8 mouse cellular contexts compared by ENCODE assay signal in genomic region chr5:115341314-115342165, GRCm38 (mm10). TPM values are rescaled to one million over a fixed set of nuclear protein-coding genes. Genes with fewer than 3 reads are reported as not detected.
DNase-seq lines count a peak whose midpoint lies in the region; ATAC-seq and TF ChIP-seq lines count a peak whose summit lies in the region.

No protein-coding gene starts in this region.

- no peak for TF ChIP-seq CTCF in lung, embryonic 14.5 days (IDR thresholded peaks at IDR 0.05; ENCODE audit: low read depth)

- no peak overlapping the region; the same call in 1 of the 2 replicates for H3K27ac ChIP-seq in lung, embryonic 14.5 days (ENCODE audit: low read depth)
- peak overlapping the region; percentile 75; the same call in 1 of the 2 replicates for H3K27ac ChIP-seq in embryonic facial prominence, embryonic 14.5 days (replicated peaks; ENCODE audit: low read depth, low read length)
- H3K27ac ChIP-seq in limb, embryonic 10.5 days, result peak overlapping the region; percentile 92
- H3K27ac ChIP-seq in neural tube, embryonic 15.5 days (replicated peaks), result peak overlapping the region; percentile 91

- peak overlapping the region; percentile 88 for H3K4me3 ChIP-seq in lung, embryonic 14.5 days (ENCODE audit: low read depth, low read length)
- H3K4me3 ChIP-seq in embryonic facial prominence, embryonic 14.5 days (ENCODE audit: low read depth, low read length), result peak overlapping the region; percentile 88
- H3K4me3 ChIP-seq in limb, embryonic 10.5 days, result peak overlapping the region; percentile 94
- H3K4me3 ChIP-seq in neural tube, embryonic 15.5 days (replicated peaks), result peak overlapping the region; percentile 80

- H3K27me3 ChIP-seq in lung, embryonic 14.5 days (ENCODE audit: insufficient read depth, low read length), result no peaks in the 10 kb centered on the region
- H3K27me3 ChIP-seq in embryonic facial prominence, embryonic 14.5 days (replicated peaks; ENCODE audit: control insufficient read depth, insufficient read depth, low read length), result no peaks in the 10 kb centered on the region
- no peaks in the 10 kb centered on the region for H3K27me3 ChIP-seq in limb, embryonic 10.5 days (ENCODE audit: low read depth, poor library complexity, severe bottlenecking)
- no peaks in the 10 kb centered on the region for H3K27me3 ChIP-seq in neural tube, embryonic 15.5 days (replicated peaks)

- peaks cover 43% of the 10 kb centered on the region for H3K36me3 ChIP-seq in lung, embryonic 14.5 days (ENCODE audit: insufficient read depth)
- H3K36me3 ChIP-seq in embryonic facial prominence, embryonic 14.5 days (ENCODE audit: control insufficient read depth, insufficient read depth, low read length), result peaks cover 46% of the 10 kb centered on the region
- peaks cover 62% of the 10 kb centered on the region for H3K36me3 ChIP-seq in limb, embryonic 10.5 days
- peaks cover 44% of the 10 kb centered on the region for H3K36me3 ChIP-seq in neural tube, embryonic 15.5 days

- H3K9ac ChIP-seq in lung, embryonic 14.5 days, result peak overlapping the region; percentile 88
- peak overlapping the region; percentile 92 for H3K9ac ChIP-seq in embryonic facial prominence, embryonic 14.5 days (ENCODE audit: low read depth, low read length)
- peak overlapping the region; percentile 95 for H3K9ac ChIP-seq in neural tube, embryonic 15.5 days (replicated peaks)

- DNase-seq in lung, embryonic 14.5 days, result no peak
- no peak for DNase-seq in lung, postnatal 14 days
- no peak for DNase-seq in embryonic facial prominence, embryonic 14.5 days (ENCODE audit: low spot score)
- no peak for DNase-seq in limb, embryonic 10.5 days (ENCODE audit: low spot score)
- DNase-seq in frontal cortex, postnatal 25 days (ENCODE audit: low spot score in 2 of 2), result no peak
- DNase-seq in gastrocnemius, adult 18-20 months (ENCODE audit: low spot score), result no peak
- no peak for DNase-seq in layer of hippocampus, adult 9-10 months (ENCODE audit: low spot score)

- H3K4me1 ChIP-seq in lung, embryonic 14.5 days (ENCODE audit: insufficient read depth), result no peaks in the 10 kb centered on the region; the same call in 1 of the 2 replicates
- H3K4me1 ChIP-seq in embryonic facial prominence, embryonic 14.5 days (ENCODE audit: control insufficient read depth, insufficient read depth, low read length), result peaks cover 6% of the 10 kb centered on the region
- H3K4me1 ChIP-seq in limb, embryonic 10.5 days, result peaks cover 27% of the 10 kb centered on the region
- peaks cover 35% of the 10 kb centered on the region for H3K4me1 ChIP-seq in neural tube, embryonic 15.5 days

- 10% methylated on average over 36 of the region's 36 CpGs for WGBS in lung, embryonic 14.5 days
- 13% methylated on average over 36 of the region's 36 CpGs for WGBS in embryonic facial prominence, embryonic 14.5 days
- WGBS in limb, embryonic 10.5 days, result 13% methylated on average over 36 of the region's 36 CpGs
- 12% methylated on average over 36 of the region's 36 CpGs for WGBS in neural tube, embryonic 15.5 days

- no peaks in the 10 kb centered on the region for H3K9me3 ChIP-seq in lung, embryonic 14.5 days (ENCODE audit: low read depth, low read length)
- no peaks in the 10 kb centered on the region for H3K9me3 ChIP-seq in embryonic facial prominence, embryonic 14.5 days (ENCODE audit: control insufficient read depth, low read length)
- H3K9me3 ChIP-seq in limb, embryonic 10.5 days (replicated peaks), result no peaks in the 10 kb centered on the region
- no peaks in the 10 kb centered on the region for H3K9me3 ChIP-seq in neural tube, embryonic 15.5 days (replicated peaks)

- no peak for ATAC-seq in lung, embryonic 14.5 days (ENCODE audit: insufficient read depth)
- ATAC-seq in embryonic facial prominence, embryonic 14.5 days (ENCODE audit: low read depth), result no peak; the same call in 1 of the 2 replicates
- peak; percentile 19 for ATAC-seq in neural tube, embryonic 15.5 days (ENCODE audit: low FRiP score)

- peak overlapping the region; percentile 87 for H3K4me2 ChIP-seq in lung, embryonic 14.5 days
- H3K4me2 ChIP-seq in embryonic facial prominence, embryonic 14.5 days (ENCODE audit: low read depth, low read length), result peak overlapping the region; percentile 63
- peak overlapping the region; percentile 77 for H3K4me2 ChIP-seq in neural tube, embryonic 15.5 days

RNA-seq across cellular contexts. Expression of gene Triap1, which starts 0.5 kb away (rescaled TPM):
- 61.9 and 62.6 TPM in 2 replicates for polyA plus RNA-seq in lung, embryonic 14.5 days (2014; fragmentation: Nextera tagmentation; extraction: Ambion mirVana)
- polyA plus RNA-seq in embryonic facial prominence, embryonic 14.5 days (2014; fragmentation: Nextera tagmentation; extraction: Ambion mirVana), result 48.5 and 51.3 TPM in 2 replicates
- polyA plus RNA-seq in limb, embryonic 10.5 days (2016; fragmentation: Nextera tagmentation; extraction: Ambion mirVana), result 55.0 and 60.0 TPM in 2 replicates
- 56.1 and 56.8 TPM in 2 replicates for polyA plus RNA-seq in neural tube, embryonic 15.5 days (2015; fragmentation: Nextera tagmentation; extraction: Ambion mirVana)
- 10 to 100 TPM; 18.2 to 18.3 TPM for total RNA-seq in gastrocnemius, adult 18-20 months (2021)

RNA-seq across cellular contexts. Expression of gene Gatc, which starts 0.6 kb away (rescaled TPM):
- 35.0 and 37.5 TPM in 2 replicates for polyA plus RNA-seq in lung, embryonic 14.5 days (2014; fragmentation: Nextera tagmentation; extraction: Ambion mirVana)
- polyA plus RNA-seq in embryonic facial prominence, embryonic 14.5 days (2014; fragmentation: Nextera tagmentation; extraction: Ambion mirVana), result 26.5 and 26.7 TPM in 2 replicates
- 33.3 and 34.1 TPM in 2 replicates for polyA plus RNA-seq in limb, embryonic 10.5 days (2016; fragmentation: Nextera tagmentation; extraction: Ambion mirVana)
- polyA plus RNA-seq in neural tube, embryonic 15.5 days (2015; fragmentation: Nextera tagmentation; extraction: Ambion mirVana), result 32.2 and 37.0 TPM in 2 replicates
- total RNA-seq in gastrocnemius, adult 18-20 months (2021), result 10 to 100 TPM; 23.6 to 24.7 TPM

RNA-seq across cellular contexts. Expression of gene Cox6a1, which starts 7.2 kb away (rescaled TPM):
- polyA plus RNA-seq in lung, embryonic 14.5 days (2014; fragmentation: Nextera tagmentation; extraction: Ambion mirVana), result 842 and 846 TPM in 2 replicates
- 833 and 912 TPM in 2 replicates for polyA plus RNA-seq in embryonic facial prominence, embryonic 14.5 days (2014; fragmentation: Nextera tagmentation; extraction: Ambion mirVana)
- 718 and 743 TPM in 2 replicates for polyA plus RNA-seq in limb, embryonic 10.5 days (2016; fragmentation: Nextera tagmentation; extraction: Ambion mirVana)
- 1,223 and 1,358 TPM in 2 replicates for polyA plus RNA-seq in neural tube, embryonic 15.5 days (2015; fragmentation: Nextera tagmentation; extraction: Ambion mirVana)
- 10 to 100 TPM; 42.5 to 67.7 TPM for total RNA-seq in gastrocnemius, adult 18-20 months (2021)

RNA-seq across cellular contexts. Expression of gene Srsf9, which starts 14.6 kb away (rescaled TPM):
- polyA plus RNA-seq in lung, embryonic 14.5 days (2014; fragmentation: Nextera tagmentation; extraction: Ambion mirVana), result 286 and 291 TPM in 2 replicates
- polyA plus RNA-seq in embryonic facial prominence, embryonic 14.5 days (2014; fragmentation: Nextera tagmentation; extraction: Ambion mirVana), result 203 and 230 TPM in 2 replicates
- polyA plus RNA-seq in limb, embryonic 10.5 days (2016; fragmentation: Nextera tagmentation; extraction: Ambion mirVana), result 444 and 468 TPM in 2 replicates
- polyA plus RNA-seq in neural tube, embryonic 15.5 days (2015; fragmentation: Nextera tagmentation; extraction: Ambion mirVana), result 138 and 154 TPM in 2 replicates
- 10 to 100 TPM in 1 of 2 experiments, 1 to 10 TPM in 1; 9.6 to 13.2 TPM for total RNA-seq in gastrocnemius, adult 18-20 months (2021)

RNA-seq across cellular contexts. Expression of gene Dynll1, which starts 40.7 kb away (rescaled TPM):
- 1,568 and 1,614 TPM in 2 replicates for polyA plus RNA-seq in lung, embryonic 14.5 days (2014; fragmentation: Nextera tagmentation; extraction: Ambion mirVana)
- 1,629 and 1,828 TPM in 2 replicates for polyA plus RNA-seq in embryonic facial prominence, embryonic 14.5 days (2014; fragmentation: Nextera tagmentation; extraction: Ambion mirVana)
- polyA plus RNA-seq in limb, embryonic 10.5 days (2016; fragmentation: Nextera tagmentation; extraction: Ambion mirVana), result 1,816 and 1,865 TPM in 2 replicates
- 1,284 and 1,328 TPM in 2 replicates for polyA plus RNA-seq in neural tube, embryonic 15.5 days (2015; fragmentation: Nextera tagmentation; extraction: Ambion mirVana)
- 10 to 100 TPM; 44.1 to 75.5 TPM for total RNA-seq in gastrocnemius, adult 18-20 months (2021)
